Mouse (Mus musculus) testis, adult 2 months (tissue): ENCODE data around the gene Cpped1.

Experiments used
- CTCF ChIP-seq: fragments of 200-500 bp; IDR thresholded peaks from 2 replicates; pipeline ENCODE4 v1.5.1; 2012; ENCODE audit warnings: low read depth, mild to moderate bottlenecking, inconsistent platforms, low read length, moderate library complexity; ENCODE audit not compliant: control insufficient read depth, insufficient read depth, insufficient replicate concordance
- POLR2A ChIP-seq: fragments of 200-500 bp; IDR thresholded peaks from 2 replicates; pipeline ENCODE4 v1.6.1; 2012; ENCODE audit warnings: low read depth, mild to moderate bottlenecking, inconsistent platforms, low read length, moderate library complexity; ENCODE audit not compliant: control insufficient read depth

GRCm38 (mm10) chr16:11754136-11754535, 155.1 kb downstream of the Cpped1 start:
- TF ChIP-seq POLR2A: no peak
- no peak for TF ChIP-seq CTCF
